Mouse (Mus musculus) small intestine, adult 10 weeks (tissue): ENCODE data around the gene Gm21973. TPM values are rescaled to one million over a fixed set of nuclear protein-coding genes. Genes with fewer than 3 reads are reported as not detected.

Experiments used
- polyA plus RNA-seq: library from polyadenylated mRNA; stranded (reverse); fragments of 350-450 nt; fragmentation: Illumina TruSeq; extraction: RNeasy Lipid Tissue Mini Kit (QIAGEN cat#74804); gene quantifications from one replicate; pipeline ENCODE4 v1.2.3, GENCODE M21; 2014; ENCODE audit warnings: low replicate concordance

The Gm21973 gene
- not detected for polyA plus RNA-seq

GRCm38 (mm10) chr15:10325080-10325479, at the start of gene Gm21973:
TSS of gene Gm21973 (plus strand) at chr15:10325380.

GRCm38 (mm10) chr15:10358039-10358948, 33.1 kb downstream of the Gm21973 start, which contains the start of gene Agxt2:
TSS of gene Agxt2 (plus strand) at chr15:10358532.

Other genes starting within 250 kb of the Gm21973 start
- 217 TPM for gene Prlr, start 148.1 kb upstream of the Gm21973 start, polyA plus RNA-seq
- 1.9 TPM for gene Agxt2, start 33.2 kb downstream of the Gm21973 start, polyA plus RNA-seq
- gene Dnajc21, start 145.1 kb downstream of the Gm21973 start, polyA plus RNA-seq: 77.9 TPM
- 127 TPM for gene Brix1, start 160.6 kb downstream of the Gm21973 start, polyA plus RNA-seq
- gene Rad1, start 160.6 kb downstream of the Gm21973 start, polyA plus RNA-seq: 11.2 TPM
- not detected for gene Ttc23l, start 233.3 kb downstream of the Gm21973 start, polyA plus RNA-seq